Mouse (Mus musculus) kidney, postnatal 0 days (tissue): ENCODE measurements around the gene Arl4a. TPM values are rescaled to one million over a fixed set of nuclear protein-coding genes. Genes with fewer than 3 reads are reported as not detected.
A peak's percentile ranks its signal among the peaks of the same experiment; 100 is the strongest.

ENCODE experiments used
- ATAC-seq: fragments of 200-750 bp; cut with Nextera tagmentation; replicated peaks from 2 replicates; pipeline ENCODE4 v1.8.0; 2017; ENCODE audit warnings: low read depth, moderate number of reproducible peaks, moderate TSS enrichment, moderate library complexity; ENCODE audit not compliant: low FRiP score
- DNase-seq: peaks from one replicate; pipeline ENCODE4 v3.0.0-alpha.2; 2016; ENCODE audit warnings: low spot score
- H3K27ac ChIP-seq: fragments of 300-500 bp; sonication (generic); 2 replicates; pipeline ENCODE4 v1.5.1; 2014; ENCODE audit warnings: mild to moderate bottlenecking
- H3K27me3 ChIP-seq: fragments of 300-500 bp; sonication (generic); 2 replicates; pipeline ENCODE4 v1.6.1; 2014; ENCODE audit warnings: low read length, mixed read lengths; ENCODE audit not compliant: insufficient read depth
- H3K36me3 ChIP-seq: fragments of 300-500 bp; sonication (generic); 2 replicates; pipeline ENCODE4 v1.6.1; 2014; ENCODE audit warnings: low read length, mixed read lengths; ENCODE audit not compliant: insufficient read depth
- H3K4me1 ChIP-seq: fragments of 300-500 bp; sonication (generic); replicated peaks from 2 replicates; pipeline ENCODE4 v1.6.1; 2014; ENCODE audit warnings: antibody characterized with exemption, low read length, mixed read lengths; ENCODE audit not compliant: insufficient read depth
- H3K4me2 ChIP-seq: fragments of 300-500 bp; sonication (generic); 2 replicates; pipeline ENCODE4 v1.6.1; 2014; ENCODE audit warnings: mild to moderate bottlenecking, low read length, moderate library complexity, mixed read lengths
- H3K4me3 ChIP-seq: fragments of 300-500 bp; sonication (generic); replicated peaks from 2 replicates; pipeline ENCODE4 v1.5.1; 2014; ENCODE audit warnings: low read depth, low read length
- H3K9ac ChIP-seq: fragments of 300-500 bp; sonication (generic); 2 replicates; pipeline ENCODE4 v1.6.1; 2014; ENCODE audit warnings: low read depth, low read length
- H3K9me3 ChIP-seq: fragments of 300-500 bp; sonication (generic); replicated peaks from 2 replicates; pipeline ENCODE4 v1.6.1; 2016; ENCODE audit warnings: low read length, inconsistent platforms, mixed read lengths
- CTCF ChIP-seq: IDR thresholded peaks from 2 replicates; pipeline ENCODE4 v1.5.1; 2016; ENCODE audit warnings: antibody characterized with exemption, low read depth, mild to moderate bottlenecking, moderate library complexity
- WGBS: fragments of 180-500 bp; shearing (Covaris S2); extraction: QIAGEN DNeasy Blood & Tissue Kit; methylation state at CpG from one replicate; pipeline ENCODE4 v1.1.7; 2014; 5-methylcytosine and 5-hydroxymethylcytosine counted together
- polyA plus RNA-seq: library from polyadenylated mRNA; unstranded; fragments of >200 nt; fragmentation: Nextera tagmentation; extraction: Ambion mirVana; gene quantifications from 2 replicates; pipeline ENCODE4 v1.2.1, GENCODE M21; 2015

Arl4a gene
- polyA plus RNA-seq, 1 experiment from 2014 or later: 65.3 TPM

DNA sequence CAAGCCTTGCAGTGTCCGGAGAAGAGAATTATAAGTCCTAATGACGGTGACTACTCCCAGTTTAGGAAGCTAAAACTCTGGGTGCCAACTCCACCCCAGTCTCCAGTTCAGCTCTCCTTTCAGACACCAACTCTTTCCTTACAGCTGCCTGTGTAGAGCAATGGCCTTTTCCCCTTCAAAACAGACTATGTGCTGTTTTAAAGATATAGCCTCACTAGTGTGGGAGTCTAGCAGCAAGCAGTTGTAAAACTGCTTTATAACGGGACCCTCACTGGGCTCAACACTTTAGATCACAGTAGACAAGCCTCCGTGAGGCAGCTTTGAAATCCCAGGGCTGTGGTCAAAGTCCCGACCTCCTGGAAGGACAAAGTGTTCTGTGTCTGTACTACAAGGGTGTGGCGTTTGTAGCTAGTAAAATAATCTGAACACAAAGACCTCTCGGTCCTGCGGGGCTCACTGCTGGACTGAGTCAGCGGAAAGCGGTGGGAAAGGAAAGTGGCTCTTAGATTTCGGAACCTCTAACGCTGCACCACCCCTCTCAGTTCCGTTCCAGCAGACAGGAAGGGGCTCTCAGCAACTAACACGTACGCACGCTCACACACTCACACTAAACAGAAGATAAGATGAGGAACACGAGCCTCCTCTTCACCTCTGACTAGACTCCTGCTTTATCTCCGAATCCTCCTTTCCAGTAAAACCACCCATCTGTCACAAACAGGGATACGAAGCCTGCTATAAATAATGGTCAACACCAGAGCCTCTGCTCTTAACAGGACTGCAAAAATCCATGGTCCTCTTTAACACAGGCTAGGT lies 21.0 kb downstream of the Arl4a start:
- H3K9me3 ChIP-seq: no peaks in the 10 kb centered on the region
- no peaks in the 10 kb centered on the region for H3K27me3 ChIP-seq
- no peak for TF ChIP-seq CTCF
- H3K4me2 ChIP-seq: peak overlapping the region; percentile 49
- peak overlapping the region; percentile 46 for H3K9ac ChIP-seq
- H3K36me3 ChIP-seq: no peaks in the 10 kb centered on the region
- ATAC-seq (peak; percentile 82), DNase-seq (peak; percentile 84)
- H3K4me3 ChIP-seq: peak overlapping the region; percentile 20
- 5% methylated on average over 19 of the region's 19 CpGs for WGBS
- peak overlapping the region; percentile 83 for H3K27ac ChIP-seq
- H3K4me1 ChIP-seq: peaks cover 11% of the 10 kb centered on the region

- H3K4me3 ChIP-seq: no peak overlapping the region
- H3K27ac ChIP-seq: peak overlapping the region; percentile 83; the same call in 1 of the 2 replicates
- H3K36me3 ChIP-seq: no peaks in the 10 kb centered on the region
- TF ChIP-seq CTCF: no peak
- 54% methylated on average over 9 of the region's 9 CpGs for WGBS
- H3K9ac ChIP-seq: no peak overlapping the region
- no peak overlapping the region for H3K4me2 ChIP-seq
- ATAC-seq (no peak), DNase-seq (no peak)
- no peaks in the 10 kb centered on the region for H3K27me3 ChIP-seq
- H3K4me1 ChIP-seq: peaks cover 11% of the 10 kb centered on the region
- no peaks in the 10 kb centered on the region for H3K9me3 ChIP-seq
These were observed 21.8 kb downstream of the Arl4a start for GRCm38 (mm10) chr12:40016068-40016467.

GRCm38 (mm10) chr12:40009866-40010265 lies 28.0 kb downstream of the Arl4a start:
- H3K4me3 ChIP-seq: no peak overlapping the region
- 44% methylated on average over 2 of the region's 2 CpGs for WGBS
- no peak overlapping the region for H3K27ac ChIP-seq
- no peak overlapping the region for H3K4me2 ChIP-seq
- H3K36me3 ChIP-seq: no peaks in the 10 kb centered on the region
- H3K9ac ChIP-seq: no peak overlapping the region
- no peak for DNase-seq
- no peaks in the 10 kb centered on the region for H3K9me3 ChIP-seq
- H3K4me1 ChIP-seq: no peaks in the 10 kb centered on the region
- no peak for ATAC-seq
- no peak for TF ChIP-seq CTCF
- no peaks in the 10 kb centered on the region for H3K27me3 ChIP-seq

- WGBS: 54% methylated on average over 3 of the region's 3 CpGs
- Histone ChIP-seq H3K4me3 (no peak overlapping the region), H3K4me1 (no peaks in the 10 kb centered on the region), H3K9ac (no peak overlapping the region), H3K4me2 (no peak overlapping the region), H3K9me3 (no peaks in the 10 kb centered on the region), H3K27me3 (no peaks in the 10 kb centered on the region), H3K36me3 (no peaks in the 10 kb centered on the region), H3K27ac (no peak overlapping the region)
- no peak for TF ChIP-seq CTCF
- ATAC-seq: no peak
- DNase-seq: no peak
These were observed 29.4 kb downstream of the Arl4a start for GRCm38 (mm10) chr12:40008459-40008858.

- WGBS: 27% methylated on average over 2 of the region's 2 CpGs
- Histone ChIP-seq H3K4me1 (no peaks in the 10 kb centered on the region), H3K27me3 (no peaks in the 10 kb centered on the region), H3K4me3 (no peak overlapping the region), H3K4me2 (no peak overlapping the region), H3K36me3 (no peaks in the 10 kb centered on the region), H3K27ac (no peak overlapping the region), H3K9ac (no peak overlapping the region), H3K9me3 (no peaks in the 10 kb centered on the region)
- ATAC-seq (no peak), DNase-seq (peak; percentile 15)
- TF ChIP-seq CTCF: no peak
These were observed 33.1 kb downstream of the Arl4a start for GRCm38 (mm10) chr12:40004766-40005165.

- Histone ChIP-seq H3K9me3 (no peaks in the 10 kb centered on the region), H3K27ac (no peak overlapping the region), H3K36me3 (no peaks in the 10 kb centered on the region), H3K9ac (no peak overlapping the region), H3K4me1 (peaks cover 3% of the 10 kb centered on the region; the same call in 1 of the 2 replicates), H3K4me2 (no peak overlapping the region), H3K27me3 (no peaks in the 10 kb centered on the region), H3K4me3 (no peak overlapping the region)
- WGBS: 59% methylated on average over 4 of the region's 4 CpGs
- DNase-seq: no peak
- no peak for TF ChIP-seq CTCF
- no peak for ATAC-seq
These were observed 39.0 kb downstream of the Arl4a start for GRCm38 (mm10) chr12:39998853-39999195.
